Mouse (Mus musculus): ENCODE measurements around the gene Gstm7. TPM values are rescaled to one million over a fixed set of nuclear protein-coding genes. Genes with fewer than 3 reads are reported as not detected.

Gstm7 gene
- total and polyA plus RNA-seq, 3 experiments: not detected

DNA sequence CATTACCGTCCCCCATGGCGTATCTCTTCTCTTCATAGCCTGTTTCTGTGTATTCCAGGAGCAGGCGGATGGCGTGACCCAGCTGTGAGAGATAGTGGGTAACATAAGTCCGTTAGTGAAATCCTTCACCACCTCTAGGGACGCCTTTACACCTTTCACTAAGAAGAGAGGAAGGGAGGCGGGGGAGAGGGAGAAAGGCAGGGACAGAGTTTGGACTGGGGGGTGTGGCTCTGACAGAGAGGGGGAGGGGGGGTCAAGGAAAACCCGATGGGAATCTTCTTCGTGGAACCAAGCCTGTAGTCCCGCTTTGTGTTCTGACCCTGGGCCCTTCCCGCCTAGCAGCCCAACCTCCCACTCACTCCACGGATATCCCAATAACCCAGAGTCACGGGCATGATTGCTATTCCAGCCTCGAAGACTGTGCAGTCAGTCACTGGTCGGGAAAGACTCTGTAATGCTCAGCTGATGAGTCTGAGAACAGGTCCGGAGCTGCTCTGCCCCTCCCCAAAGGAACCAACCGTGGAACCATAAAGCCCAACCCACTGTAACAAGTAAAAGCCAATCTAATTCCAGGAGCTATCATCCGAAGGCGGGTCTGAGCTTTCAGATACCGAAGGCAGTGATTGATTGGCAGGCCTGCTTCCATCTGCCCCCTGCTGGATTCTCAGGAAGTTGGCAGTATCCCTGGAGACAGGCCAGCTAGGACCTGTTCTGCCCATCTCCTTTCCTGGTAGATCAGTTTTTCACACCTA is 11.8 kb upstream of the Gstm7 start, which contains the start of gene Gstm6:
Gene Gstm6 (minus strand): TSS at position 511 of the 752 bp plus-strand sequence.
- DNase-seq (ENCODE audit: extremely low read depth): no peak
- H3K9me3 ChIP-seq (replicated peaks; ENCODE audit: low read length): peaks cover 3% of the 10 kb centered on the region
- dilution Hi-C loops (cut with MboI; ENCODE audit: extremely low pct_ligation_motif_present, extremely low pct_unique_long_range_greater_than_20kb, low sequenced_read_pairs): no loop called here
- TF ChIP-seq CHD2 (IDR thresholded peaks at IDR 0.05; ENCODE audit: low read length): no peak
- TF ChIP-seq MAZ (IDR thresholded peaks at IDR 0.05; ENCODE audit: low read depth, low read length): no peak
- TF ChIP-seq NRF1 (IDR thresholded peaks at IDR 0.05; ENCODE audit: low read depth, low read length): no peak
- no peak for TF ChIP-seq JUND (conservative IDR thresholded peaks at IDR 0.05; ENCODE audit: low read depth, low read length)
- no peak for TF ChIP-seq POLR2AphosphoS2 (IDR thresholded peaks at IDR 0.05; ENCODE audit: low read depth, low read length)
- TF ChIP-seq SMC3 (IDR thresholded peaks at IDR 0.05; ENCODE audit: low read depth, low read length): no peak
- no peak for TF ChIP-seq CTCF (conservative IDR thresholded peaks at IDR 0.05 in 1 of 2, IDR thresholded peaks at IDR 0.05 in 1 of 2; ENCODE audit: low read depth in 2 of 2, low read length in 2 of 2)
- TF ChIP-seq ZNF384 (IDR thresholded peaks at IDR 0.05; ENCODE audit: low read depth, low read length): no peak
- TF ChIP-seq UBTF (IDR thresholded peaks at IDR 0.05; ENCODE audit: low read depth, low read length): no peak
- TF ChIP-seq ZKSCAN1 (IDR thresholded peaks at IDR 0.05; ENCODE audit: borderline replicate concordance, low read depth, low read length): no peak
- TF ChIP-seq NELFE (IDR thresholded peaks at IDR 0.05; ENCODE audit: low read depth, low read length): no peak
- TF ChIP-seq USF1 (IDR thresholded peaks at IDR 0.05; ENCODE audit: low read depth, low read length): no peak
- no peak for TF ChIP-seq KAT2A (IDR thresholded peaks at IDR 0.05; ENCODE audit: insufficient replicate concordance, low read length)
- TF ChIP-seq POLR2A (IDR thresholded peaks at IDR 0.05; ENCODE audit: low read depth, low read length): no peak
- no peak for TF ChIP-seq RAD21 (IDR thresholded peaks at IDR 0.05; ENCODE audit: low read depth, low read length)
- no peak for TF ChIP-seq SIN3A (IDR thresholded peaks at IDR 0.05; ENCODE audit: low read length)
- H3K36me3 ChIP-seq (replicated peaks in 1 of 2; ENCODE audit: control insufficient read depth in 1 of 2, insufficient read depth in 1 of 2, low read length in 1 of 2): no peaks in the 10 kb centered on the region
- H3K4me1 ChIP-seq (ENCODE audit: control insufficient read depth in 1 of 2, insufficient read depth in 2 of 2): peaks cover 8 to 17% of the 10 kb centered on the region in 2 experiments
- no peaks in the 10 kb centered on the region for H3K79me2 ChIP-seq (replicated peaks; ENCODE audit: control insufficient read depth, extremely low read depth, insufficient read depth, poor library complexity, severe bottlenecking)
- H3K4me2 ChIP-seq (ENCODE audit: insufficient read depth, low read depth, poor library complexity, severe bottlenecking): no peak within 1 kb of the TSS
- in situ Hi-C loops (cut with MboI; ENCODE audit: low pct_ligation_motif_present, low pct_unique_long_range_greater_than_20kb, low sequenced_read_pairs): loop anchor here (5.0 kb wide), 1 partner anchor 124 kb away; no protein-coding TSS in a partner anchor
- H3K4me3 ChIP-seq (replicated peaks in 1 of 3; ENCODE audit: low read depth in 2 of 3, low read length in 2 of 3, poor library complexity in 1 of 3): no peak within 1 kb of the TSS
- no peak within 1 kb of the TSS for H3K27ac ChIP-seq (ENCODE audit: insufficient read depth, low read depth)
- H3K27me3 ChIP-seq (replicated peaks): peaks cover 2% of the 10 kb centered on the region
- H3K9ac ChIP-seq (ENCODE audit: insufficient read depth, low read depth): no peak within 1 kb of the TSS

- Histone ChIP-seq H3K27me3 (replicated peaks) (peaks cover 2% of the 10 kb centered on the region), H3K4me2 (ENCODE audit: insufficient read depth, low read depth, poor library complexity, severe bottlenecking) (no peak overlapping the region), H3K36me3 (replicated peaks in 1 of 2; ENCODE audit: control insufficient read depth in 1 of 2, insufficient read depth in 1 of 2, low read length in 1 of 2) (no peaks in the 10 kb centered on the region), H3K79me2 (replicated peaks; ENCODE audit: control insufficient read depth, extremely low read depth, insufficient read depth, poor library complexity, severe bottlenecking) (no peaks in the 10 kb centered on the region), H3K27ac (ENCODE audit: insufficient read depth, low read depth) (no peak overlapping the region), H3K4me3 (replicated peaks in 1 of 3; ENCODE audit: low read depth in 2 of 3, low read length in 2 of 3, poor library complexity in 1 of 3) (no peak overlapping the region), H3K4me1 (ENCODE audit: control insufficient read depth in 1 of 2, insufficient read depth in 2 of 2) (peaks cover 8 to 13% of the 10 kb centered on the region in 2 experiments), H3K9me3 (replicated peaks; ENCODE audit: low read length) (peaks cover 3% of the 10 kb centered on the region), H3K9ac (ENCODE audit: insufficient read depth, low read depth) (no peak overlapping the region)
- no peak for DNase-seq (ENCODE audit: extremely low read depth)
- in situ Hi-C loops (cut with MboI; ENCODE audit: low pct_ligation_motif_present, low pct_unique_long_range_greater_than_20kb, low sequenced_read_pairs): loop anchor here (5.0 kb wide), 1 partner anchor 126 kb away; no protein-coding TSS in a partner anchor
- TF ChIP-seq IRF4 (IDR thresholded peaks at IDR 0.05; ENCODE audit: low read depth, low read length): no peak
- no peak for TF ChIP-seq JUND (conservative IDR thresholded peaks at IDR 0.05; ENCODE audit: low read depth, low read length)
- no peak for TF ChIP-seq CHD1 (IDR thresholded peaks at IDR 0.05; ENCODE audit: low read depth, low read length)
- no peak for TF ChIP-seq USF1 (IDR thresholded peaks at IDR 0.05; ENCODE audit: low read depth, low read length)
- TF ChIP-seq POLR2AphosphoS2 (IDR thresholded peaks at IDR 0.05; ENCODE audit: low read depth, low read length): no peak
- TF ChIP-seq SIN3A (IDR thresholded peaks at IDR 0.05; ENCODE audit: low read length): no peak
- TF ChIP-seq EP300 (IDR thresholded peaks at IDR 0.05; ENCODE audit: low read length): no peak
- no peak for TF ChIP-seq RCOR1 (conservative IDR thresholded peaks at IDR 0.05; ENCODE audit: low read depth, low read length)
- TF ChIP-seq ZNF384 (IDR thresholded peaks at IDR 0.05; ENCODE audit: low read depth, low read length): no peak
- no peak for TF ChIP-seq BHLHE40 (IDR thresholded peaks at IDR 0.05; ENCODE audit: low read depth, low read length)
- no peak for TF ChIP-seq POLR2A (IDR thresholded peaks at IDR 0.05; ENCODE audit: low read depth, low read length)
- TF ChIP-seq TCF12 (IDR thresholded peaks at IDR 0.05; ENCODE audit: low read depth, low read length): no peak
- TF ChIP-seq NRF1 (IDR thresholded peaks at IDR 0.05; ENCODE audit: low read depth, low read length): no peak
- TF ChIP-seq TBP (conservative IDR thresholded peaks at IDR 0.05; ENCODE audit: low read depth, low read length): no peak
- TF ChIP-seq MXI1 (IDR thresholded peaks at IDR 0.05; ENCODE audit: low read depth, low read length): no peak
- TF ChIP-seq ETS1 (conservative IDR thresholded peaks at IDR 0.05; ENCODE audit: low read depth, low read length): no peak
- no peak for TF ChIP-seq ZMIZ1 (IDR thresholded peaks at IDR 0.05; ENCODE audit: low read depth, low read length)
- TF ChIP-seq SMC3 (IDR thresholded peaks at IDR 0.05; ENCODE audit: low read depth, low read length): no peak
- dilution Hi-C loops (cut with MboI; ENCODE audit: extremely low pct_ligation_motif_present, extremely low pct_unique_long_range_greater_than_20kb, low sequenced_read_pairs): no loop called here
Measured at GRCm38 (mm10) chr3:107941261-107941660, 9.6 kb upstream of the Gstm7 start.
